Mouse (Mus musculus): ENCODE measurements around the gene Ppp2r5a. TPM values are rescaled to one million over a fixed set of nuclear protein-coding genes. Genes with fewer than 3 reads are reported as not detected.
A peak's percentile ranks its signal among the peaks of the same experiment; 100 is the strongest.

Ppp2r5a gene
- polyA plus RNA-seq, 1 experiment from 2014 or later: 13.1 TPM

GRCm38 (mm10) chr1:191380843-191381242 lies 22.2 kb downstream of the Ppp2r5a start:
- H3K9me3 ChIP-seq (ENCODE audit: control insufficient read depth, low read length): no peaks in the 10 kb centered on the region
- ATAC-seq (ENCODE audit: low FRiP score): no peak
- H3K9ac ChIP-seq (ENCODE audit: low read depth, low read length): no peak overlapping the region
- no peak overlapping the region for H3K27ac ChIP-seq (ENCODE audit: low read depth, low read length)
- no peaks in the 10 kb centered on the region for H3K27me3 ChIP-seq (ENCODE audit: control insufficient read depth, insufficient read depth, low read length)
- no peak overlapping the region for H3K4me3 ChIP-seq (ENCODE audit: low read depth, low read length)
- no peak overlapping the region for H3K4me2 ChIP-seq (replicated peaks; ENCODE audit: low read depth, low read length)
- WGBS: 94% methylated on average over 3 of the region's 3 CpGs
- no peaks in the 10 kb centered on the region for H3K36me3 ChIP-seq (ENCODE audit: control insufficient read depth, insufficient read depth, low read length)
- DNase-seq (ENCODE audit: low spot score): no peak
- no peaks in the 10 kb centered on the region for H3K4me1 ChIP-seq (replicated peaks; ENCODE audit: control insufficient read depth, insufficient read depth, low read length)

GRCm38 (mm10) chr1:191378080-191378479 lies 25.0 kb downstream of the Ppp2r5a start:
- H3K4me1 ChIP-seq (replicated peaks; ENCODE audit: control insufficient read depth, insufficient read depth, low read length): no peaks in the 10 kb centered on the region
- no peak overlapping the region for H3K9ac ChIP-seq (ENCODE audit: low read depth, low read length)
- H3K36me3 ChIP-seq (ENCODE audit: control insufficient read depth, insufficient read depth, low read length): no peaks in the 10 kb centered on the region
- no peaks in the 10 kb centered on the region for H3K9me3 ChIP-seq (ENCODE audit: control insufficient read depth, low read length)
- H3K27ac ChIP-seq (ENCODE audit: low read depth, low read length): no peak overlapping the region
- no peak overlapping the region for H3K4me3 ChIP-seq (ENCODE audit: low read depth, low read length)
- no peak overlapping the region for H3K4me2 ChIP-seq (replicated peaks; ENCODE audit: low read depth, low read length)
- 93% methylated on average over 2 of the region's 2 CpGs for WGBS
- H3K27me3 ChIP-seq (ENCODE audit: control insufficient read depth, insufficient read depth, low read length): no peaks in the 10 kb centered on the region
- ATAC-seq (ENCODE audit: low FRiP score) (no peak), DNase-seq (ENCODE audit: low spot score) (no peak)

- Histone ChIP-seq H3K4me2 (replicated peaks; ENCODE audit: low read depth, low read length) (no peak overlapping the region), H3K4me1 (replicated peaks; ENCODE audit: control insufficient read depth, insufficient read depth, low read length) (no peaks in the 10 kb centered on the region), H3K27ac (ENCODE audit: low read depth, low read length) (no peak overlapping the region), H3K27me3 (ENCODE audit: control insufficient read depth, insufficient read depth, low read length) (no peaks in the 10 kb centered on the region), H3K4me3 (ENCODE audit: low read depth, low read length) (no peak overlapping the region), H3K9ac (ENCODE audit: low read depth, low read length) (no peak overlapping the region), H3K36me3 (ENCODE audit: control insufficient read depth, insufficient read depth, low read length) (no peaks in the 10 kb centered on the region), H3K9me3 (ENCODE audit: control insufficient read depth, low read length) (no peaks in the 10 kb centered on the region)
- ATAC-seq (ENCODE audit: low FRiP score) (no peak), DNase-seq (ENCODE audit: low spot score) (no peak)
- WGBS: 86% methylated on average over 5 of the region's 5 CpGs
These were observed 27.5 kb downstream of the Ppp2r5a start for GRCm38 (mm10) chr1:191375644-191375998.

- WGBS: 93% methylated on average over 10 of the region's 10 CpGs
- Histone ChIP-seq H3K4me1 (replicated peaks; ENCODE audit: control insufficient read depth, insufficient read depth, low read length) (no peaks in the 10 kb centered on the region), H3K4me3 (ENCODE audit: low read depth, low read length) (no peak overlapping the region), H3K4me2 (replicated peaks; ENCODE audit: low read depth, low read length) (no peak overlapping the region), H3K9me3 (ENCODE audit: control insufficient read depth, low read length) (no peaks in the 10 kb centered on the region), H3K27me3 (ENCODE audit: control insufficient read depth, insufficient read depth, low read length) (no peaks in the 10 kb centered on the region), H3K27ac (ENCODE audit: low read depth, low read length) (no peak overlapping the region), H3K36me3 (ENCODE audit: control insufficient read depth, insufficient read depth, low read length) (no peaks in the 10 kb centered on the region), H3K9ac (ENCODE audit: low read depth, low read length) (no peak overlapping the region)
- DNase-seq (ENCODE audit: low spot score) (no peak), ATAC-seq (ENCODE audit: low FRiP score) (no peak)
These were observed 28.0 kb downstream of the Ppp2r5a start for GRCm38 (mm10) chr1:191374993-191375643.

- DNase-seq (ENCODE audit: low spot score) (no peak), ATAC-seq (ENCODE audit: low FRiP score) (no peak)
- no peaks in the 10 kb centered on the region for H3K27me3 ChIP-seq (ENCODE audit: control insufficient read depth, insufficient read depth, low read length)
- H3K4me1 ChIP-seq (replicated peaks; ENCODE audit: control insufficient read depth, insufficient read depth, low read length): no peaks in the 10 kb centered on the region
- H3K36me3 ChIP-seq (ENCODE audit: control insufficient read depth, insufficient read depth, low read length): no peaks in the 10 kb centered on the region
- H3K4me2 ChIP-seq (replicated peaks; ENCODE audit: low read depth, low read length): no peak overlapping the region
- no peak overlapping the region for H3K9ac ChIP-seq (ENCODE audit: low read depth, low read length)
- H3K27ac ChIP-seq (ENCODE audit: low read depth, low read length): no peak overlapping the region
- H3K9me3 ChIP-seq (ENCODE audit: control insufficient read depth, low read length): no peaks in the 10 kb centered on the region
- H3K4me3 ChIP-seq (ENCODE audit: low read depth, low read length): no peak overlapping the region
These were observed 33.9 kb downstream of the Ppp2r5a start for GRCm38 (mm10) chr1:191369140-191369539.

GRCm38 (mm10) chr1:191368193-191368592 lies 34.9 kb downstream of the Ppp2r5a start:
- H3K4me3 ChIP-seq (ENCODE audit: low read depth, low read length): no peak overlapping the region
- H3K9me3 ChIP-seq (ENCODE audit: control insufficient read depth, low read length): no peaks in the 10 kb centered on the region
- H3K36me3 ChIP-seq (ENCODE audit: control insufficient read depth, insufficient read depth, low read length): no peaks in the 10 kb centered on the region
- H3K4me2 ChIP-seq (replicated peaks; ENCODE audit: low read depth, low read length): no peak overlapping the region
- no peak overlapping the region for H3K27ac ChIP-seq (ENCODE audit: low read depth, low read length)
- no peak overlapping the region for H3K9ac ChIP-seq (ENCODE audit: low read depth, low read length)
- no peaks in the 10 kb centered on the region for H3K27me3 ChIP-seq (ENCODE audit: control insufficient read depth, insufficient read depth, low read length)
- DNase-seq (ENCODE audit: low spot score): no peak
- no peak for ATAC-seq (ENCODE audit: low FRiP score)
- H3K4me1 ChIP-seq (replicated peaks; ENCODE audit: control insufficient read depth, insufficient read depth, low read length): no peaks in the 10 kb centered on the region
- WGBS: 90% methylated on average over 4 of the region's 4 CpGs

GRCm38 (mm10) chr1:191364477-191364876 lies 38.6 kb downstream of the Ppp2r5a start:
- Histone ChIP-seq H3K4me1 (replicated peaks; ENCODE audit: control insufficient read depth, insufficient read depth, low read length) (no peaks in the 10 kb centered on the region), H3K27me3 (ENCODE audit: control insufficient read depth, insufficient read depth, low read length) (no peaks in the 10 kb centered on the region), H3K9me3 (ENCODE audit: control insufficient read depth, low read length) (no peaks in the 10 kb centered on the region), H3K4me2 (replicated peaks; ENCODE audit: low read depth, low read length) (no peak overlapping the region), H3K36me3 (ENCODE audit: control insufficient read depth, insufficient read depth, low read length) (no peaks in the 10 kb centered on the region), H3K27ac (ENCODE audit: low read depth, low read length) (no peak overlapping the region), H3K4me3 (ENCODE audit: low read depth, low read length) (no peak overlapping the region), H3K9ac (ENCODE audit: low read depth, low read length) (no peak overlapping the region)
- DNase-seq (ENCODE audit: low spot score) (peak; percentile 34), ATAC-seq (ENCODE audit: low FRiP score) (no peak)
- 74% methylated on average over 4 of the region's 4 CpGs for WGBS

GRCm38 (mm10) chr1:191362412-191362811 lies 40.7 kb downstream of the Ppp2r5a start:
- Histone ChIP-seq H3K9ac (ENCODE audit: low read depth, low read length) (no peak overlapping the region), H3K4me1 (replicated peaks; ENCODE audit: control insufficient read depth, insufficient read depth, low read length) (no peaks in the 10 kb centered on the region), H3K27me3 (ENCODE audit: control insufficient read depth, insufficient read depth, low read length) (no peaks in the 10 kb centered on the region), H3K4me2 (replicated peaks; ENCODE audit: low read depth, low read length) (no peak overlapping the region), H3K36me3 (ENCODE audit: control insufficient read depth, insufficient read depth, low read length) (no peaks in the 10 kb centered on the region), H3K27ac (ENCODE audit: low read depth, low read length) (no peak overlapping the region), H3K4me3 (ENCODE audit: low read depth, low read length) (no peak overlapping the region), H3K9me3 (ENCODE audit: control insufficient read depth, low read length) (no peaks in the 10 kb centered on the region)
- ATAC-seq (ENCODE audit: low FRiP score): no peak
- 92% methylated on average over 6 of the region's 6 CpGs for WGBS
- DNase-seq (ENCODE audit: low spot score): no peak

- no peak overlapping the region for H3K9ac ChIP-seq (ENCODE audit: low read depth, low read length)
- H3K36me3 ChIP-seq (ENCODE audit: control insufficient read depth, insufficient read depth, low read length): no peaks in the 10 kb centered on the region
- H3K27me3 ChIP-seq (ENCODE audit: control insufficient read depth, insufficient read depth, low read length): no peaks in the 10 kb centered on the region
- DNase-seq (ENCODE audit: low spot score): no peak
- 91% methylated on average over 7 of the region's 7 CpGs for WGBS
- H3K4me2 ChIP-seq (replicated peaks; ENCODE audit: low read depth, low read length): no peak overlapping the region
- H3K4me1 ChIP-seq (replicated peaks; ENCODE audit: control insufficient read depth, insufficient read depth, low read length): no peaks in the 10 kb centered on the region
- H3K4me3 ChIP-seq (ENCODE audit: low read depth, low read length): no peak overlapping the region
- H3K9me3 ChIP-seq (ENCODE audit: control insufficient read depth, low read length): no peaks in the 10 kb centered on the region
- no peak overlapping the region for H3K27ac ChIP-seq (ENCODE audit: low read depth, low read length)
- ATAC-seq (ENCODE audit: low FRiP score): no peak
These were observed 43.6 kb downstream of the Ppp2r5a start for GRCm38 (mm10) chr1:191359478-191359877.
